Mouse (Mus musculus): Measurements from ENCODE around the gene Olfr320. TPM values are rescaled to one million over a fixed set of nuclear protein-coding genes. Genes with fewer than 3 reads are reported as not detected.

Olfr320 gene
- not detected in 2 replicates for polyA plus RNA-seq (2012; rRNA removed)

- no peaks in the 10 kb centered on the region for H3K4me1 ChIP-seq (ENCODE audit: control insufficient read depth, insufficient read depth, low read length)
- no peak within 1 kb of the TSS for H3K4me3 ChIP-seq (replicated peaks; ENCODE audit: insufficient read depth, low read depth, low read length)
- H3K27me3 ChIP-seq (ENCODE audit: control insufficient read depth, insufficient read depth, low read length), result no peaks in the 10 kb centered on the region
- 85% methylated on average over 1 of the region's 1 CpGs for WGBS
- no peak for TF ChIP-seq POLR2A (IDR thresholded peaks at IDR 0.05; ENCODE audit: borderline replicate concordance, insufficient read depth, low read length)
- no peak for TF ChIP-seq CTCF (IDR thresholded peaks at IDR 0.05; ENCODE audit: borderline replicate concordance, insufficient read depth, low read depth, low read length)
- no peak for DNase-seq
- no peak within 1 kb of the TSS for H3K27ac ChIP-seq (ENCODE audit: insufficient read depth, low read length)
Measured at GRCm38 (mm10) chr11:58680799-58681198, at the start of gene Olfr320. TSS of gene Olfr320 (plus strand) at chr11:58681099.

GRCm38 (mm10) chr11:58634878-58635277, 46.0 kb upstream of the Olfr320 start:
- no peaks in the 10 kb centered on the region for H3K27me3 ChIP-seq (ENCODE audit: control insufficient read depth, insufficient read depth, low read length)
- no peaks in the 10 kb centered on the region for H3K4me1 ChIP-seq (ENCODE audit: control insufficient read depth, insufficient read depth, low read length)
- no peak overlapping the region for H3K4me3 ChIP-seq (replicated peaks; ENCODE audit: insufficient read depth, low read depth, low read length)
- no peak for DNase-seq
- H3K27ac ChIP-seq (ENCODE audit: insufficient read depth, low read length), result no peak overlapping the region
- no peak for TF ChIP-seq CTCF (IDR thresholded peaks at IDR 0.05; ENCODE audit: borderline replicate concordance, insufficient read depth, low read depth, low read length)
- TF ChIP-seq POLR2A (IDR thresholded peaks at IDR 0.05; ENCODE audit: borderline replicate concordance, insufficient read depth, low read length), result no peak
- 59% methylated on average over 4 of the region's 4 CpGs for WGBS

- H3K27ac ChIP-seq (ENCODE audit: insufficient read depth, low read length), result no peak overlapping the region
- DNase-seq, result peak in 1 of 2 experiments; percentile 20
- peak; percentile 63; the same call in 1 of the 2 replicates for TF ChIP-seq CTCF (IDR thresholded peaks at IDR 0.05; ENCODE audit: borderline replicate concordance, insufficient read depth, low read depth, low read length)
- no peak for TF ChIP-seq POLR2A (IDR thresholded peaks at IDR 0.05; ENCODE audit: borderline replicate concordance, insufficient read depth, low read length)
- no peaks in the 10 kb centered on the region for H3K4me1 ChIP-seq (ENCODE audit: control insufficient read depth, insufficient read depth, low read length)
- no peak overlapping the region for H3K4me3 ChIP-seq (replicated peaks; ENCODE audit: insufficient read depth, low read depth, low read length)
- H3K27me3 ChIP-seq (ENCODE audit: control insufficient read depth, insufficient read depth, low read length), result no peaks in the 10 kb centered on the region; the same call in 1 of the 2 replicates
- 18% methylated on average over 4 of the region's 4 CpGs for WGBS
Measured at GRCm38 (mm10) chr11:58636376-58636977, 44.4 kb upstream of the Olfr320 start.

- Histone ChIP-seq H3K4me1 (ENCODE audit: control insufficient read depth, insufficient read depth, low read length) (no peaks in the 10 kb centered on the region), H3K27me3 (ENCODE audit: control insufficient read depth, insufficient read depth, low read length) (no peaks in the 10 kb centered on the region; the same call in 1 of the 2 replicates), H3K4me3 (replicated peaks; ENCODE audit: insufficient read depth, low read depth, low read length) (no peak overlapping the region), H3K27ac (ENCODE audit: insufficient read depth, low read length) (no peak overlapping the region)
- 38% methylated on average over 7 of the region's 7 CpGs for WGBS
- TF ChIP-seq CTCF (IDR thresholded peaks at IDR 0.05; ENCODE audit: borderline replicate concordance, insufficient read depth, low read depth, low read length), result no peak
- DNase-seq, result no peak
Measured at GRCm38 (mm10) chr11:58638176-58638701, 42.7 kb upstream of the Olfr320 start.

GRCm38 (mm10) chr11:58640272-58640867, 40.5 kb upstream of the Olfr320 start, which contains the start of gene Trim58:
TSS of gene Trim58 (plus strand) at chr11:58640465.
- WGBS, result 1% methylated on average over 34 of the region's 34 CpGs

GRCm38 (mm10) chr11:58641057-58641456, 39.8 kb upstream of the Olfr320 start:
- WGBS, result 34% methylated on average over 14 of the region's 14 CpGs
- DNase-seq, result no peak
- Histone ChIP-seq H3K27ac (ENCODE audit: insufficient read depth, low read length) (no peak overlapping the region), H3K4me1 (ENCODE audit: control insufficient read depth, insufficient read depth, low read length) (no peaks in the 10 kb centered on the region), H3K4me3 (replicated peaks; ENCODE audit: insufficient read depth, low read depth, low read length) (no peak overlapping the region), H3K27me3 (ENCODE audit: control insufficient read depth, insufficient read depth, low read length) (no peaks in the 10 kb centered on the region; the same call in 1 of the 2 replicates)
- TF ChIP-seq POLR2A (IDR thresholded peaks at IDR 0.05; ENCODE audit: borderline replicate concordance, insufficient read depth, low read length) (no peak), CTCF (IDR thresholded peaks at IDR 0.05; ENCODE audit: borderline replicate concordance, insufficient read depth, low read depth, low read length) (no peak)

More at GRCm38 (mm10) chr11:58640272-58640867, 40.5 kb upstream of the Olfr320 start, which contains the start of gene Trim58:
- peak; percentile 4 to 20 for DNase-seq
- Histone ChIP-seq H3K4me1 (ENCODE audit: control insufficient read depth, insufficient read depth, low read length) (no peaks in the 10 kb centered on the region), H3K27ac (ENCODE audit: insufficient read depth, low read length) (no peak within 1 kb of the TSS), H3K4me3 (replicated peaks; ENCODE audit: insufficient read depth, low read depth, low read length) (peak within 1 kb of the TSS; percentile 3), H3K27me3 (ENCODE audit: control insufficient read depth, insufficient read depth, low read length) (no peaks in the 10 kb centered on the region; the same call in 1 of the 2 replicates)
- TF ChIP-seq CTCF (IDR thresholded peaks at IDR 0.05; ENCODE audit: borderline replicate concordance, insufficient read depth, low read depth, low read length) (no peak), POLR2A (IDR thresholded peaks at IDR 0.05; ENCODE audit: borderline replicate concordance, insufficient read depth, low read length) (no peak)

GRCm38 (mm10) chr11:58641638-58642358, 39.1 kb upstream of the Olfr320 start:
- Histone ChIP-seq H3K27me3 (ENCODE audit: control insufficient read depth, insufficient read depth, low read length) (no peaks in the 10 kb centered on the region; the same call in 1 of the 2 replicates), H3K4me1 (ENCODE audit: control insufficient read depth, insufficient read depth, low read length) (no peaks in the 10 kb centered on the region), H3K4me3 (replicated peaks; ENCODE audit: insufficient read depth, low read depth, low read length) (no peak overlapping the region), H3K27ac (ENCODE audit: insufficient read depth, low read length) (no peak overlapping the region)
- no peak for DNase-seq
- TF ChIP-seq POLR2A (IDR thresholded peaks at IDR 0.05; ENCODE audit: borderline replicate concordance, insufficient read depth, low read length), result no peak
- TF ChIP-seq CTCF (IDR thresholded peaks at IDR 0.05; ENCODE audit: borderline replicate concordance, insufficient read depth, low read depth, low read length), result no peak
- WGBS, result 78% methylated on average over 13 of the region's 13 CpGs
